Mouse (Mus musculus) Patski (cell line): ENCODE results near the gene Hoxc12. TPM values are rescaled to one million over a fixed set of nuclear protein-coding genes. Genes with fewer than 3 reads are reported as not detected.

Experiments used
- ATAC-seq: fragments of 100-300 bp; one replicate; pipeline ENCODE4 v1.8.0; 2021
- CTCF ChIA-PET: fragments of 350-600 bp; sonication (Branson Sonifier 250); formaldehyde crosslinking; loops from one replicate; lab custom pipeline; 2022; ENCODE audit warnings: inconsistent platforms; lab: Charles Lee
- POLR2A ChIA-PET: fragments of 350-600 bp; sonication (Branson Sonifier 250); formaldehyde crosslinking; loops from one replicate; lab custom pipeline; 2022; ENCODE audit warnings: antibody characterized with exemption, inconsistent platforms; lab: Charles Lee
- DNase-seq: peaks from one replicate; pipeline ENCODE4 v3.0.0-alpha.2; 2011; ENCODE audit warnings: low read depth, low spot score
- H3K27me3 ChIP-seq: fragments of 371-371 bp; one replicate; pipeline ENCODE4 v1.5.1; 2021
- CTCF ChIP-seq: fragments of 100-300 bp; IDR thresholded peaks from one replicate; pipeline ENCODE4 v1.5.1; 2021
- in situ Hi-C: fragments of 300-500 bp; cut with MboI; formaldehyde crosslinking; loops from 3 replicates; pipeline ENCODE4 v1.11.1; 2018; ENCODE audit warnings: low pct_unique_long_range_greater_than_20kb, mixed read lengths
- polyA plus RNA-seq: library from polyadenylated mRNA; unstranded; gene quantifications from one replicate; pipeline ENCODE4 v1.2.3, GENCODE M21; 2021

The Hoxc12 gene
- polyA plus RNA-seq, 1 experiment from 2014 or later = not detected

GRCm38 (mm10) chr15:102919336-102920180 is 17.0 kb upstream of the Hoxc12 start:
- no peak for ATAC-seq
- ChIA-PET CTCF (interaction anchor here (0.7 kb wide), 1 partner anchor 15 kb away, joined by 3 read pairs; no protein-coding TSS in a partner anchor), POLR2A (no interaction called here)
- peaks cover 30% of the 10 kb centered on the region for H3K27me3 ChIP-seq
- in situ Hi-C loops = no loop called here
- TF ChIP-seq CTCF = no peak
- no peak for DNase-seq

- in situ Hi-C loops = no loop called here
- DNase-seq = peak; percentile 33
- peaks cover 23% of the 10 kb centered on the region for H3K27me3 ChIP-seq
- CTCF ChIA-PET = no interaction called here
- no peak for TF ChIP-seq CTCF
- peak; percentile 53 for ATAC-seq
- POLR2A ChIA-PET = no interaction called here
Observed at GRCm38 (mm10) chr15:102920619-102921018, 15.9 kb upstream of the Hoxc12 start.

DNA sequence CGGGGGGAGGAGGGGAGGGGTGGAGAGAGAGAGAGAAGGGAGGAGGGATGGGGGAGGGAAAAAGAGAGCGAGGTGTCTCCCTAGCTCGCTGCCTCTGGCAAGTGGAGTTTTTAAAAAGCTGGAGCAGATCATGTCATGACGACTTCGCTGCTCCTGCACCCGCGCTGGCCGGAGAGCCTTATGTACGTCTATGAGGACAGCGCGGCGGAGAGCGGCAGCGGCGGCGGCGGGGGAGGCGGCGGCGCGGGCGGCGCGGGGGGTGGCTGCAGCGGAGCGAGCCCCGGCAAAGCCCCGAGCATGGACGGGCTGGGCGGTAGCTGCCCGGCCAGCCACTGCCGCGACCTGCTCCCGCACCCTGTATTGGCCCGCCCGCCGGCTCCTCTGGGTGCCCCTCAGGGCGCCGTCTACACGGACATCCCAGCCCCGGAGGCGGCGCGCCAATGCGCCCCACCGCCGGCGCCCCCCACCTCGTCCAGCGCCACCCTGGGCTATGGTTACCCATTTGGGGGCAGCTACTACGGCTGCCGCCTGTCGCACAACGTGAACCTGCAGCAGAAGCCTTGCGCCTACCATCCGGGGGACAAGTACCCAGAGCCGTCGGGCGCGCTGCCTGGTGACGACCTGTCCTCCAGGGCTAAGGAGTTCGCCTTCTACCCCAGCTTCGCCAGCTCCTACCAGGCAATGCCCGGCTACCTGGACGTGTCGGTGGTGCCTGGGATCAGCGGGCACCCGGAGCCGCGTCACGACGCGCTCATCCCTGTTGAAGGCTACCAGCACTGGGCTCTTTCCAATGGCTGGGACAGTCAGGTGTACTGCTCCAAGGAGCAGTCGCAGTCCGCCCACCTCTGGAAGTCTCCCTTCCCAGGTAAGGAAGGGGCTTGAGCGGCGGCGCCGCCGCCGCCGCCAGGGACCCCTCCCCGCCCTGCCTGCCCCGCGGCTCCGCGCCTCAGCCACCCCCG is 15.2 kb upstream of the Hoxc12 start, which contains the start of gene Hoxc13:
Gene Hoxc13 (plus strand): TSS at position 51 of the 959 bp plus-strand sequence.
- peaks cover 22% of the 10 kb centered on the region for H3K27me3 ChIP-seq
- DNase-seq (no peak), ATAC-seq (no peak)
- TF ChIP-seq CTCF = no peak
- ChIA-PET CTCF (no interaction called here), POLR2A (no interaction called here)
- in situ Hi-C loops = no loop called here

DNA sequence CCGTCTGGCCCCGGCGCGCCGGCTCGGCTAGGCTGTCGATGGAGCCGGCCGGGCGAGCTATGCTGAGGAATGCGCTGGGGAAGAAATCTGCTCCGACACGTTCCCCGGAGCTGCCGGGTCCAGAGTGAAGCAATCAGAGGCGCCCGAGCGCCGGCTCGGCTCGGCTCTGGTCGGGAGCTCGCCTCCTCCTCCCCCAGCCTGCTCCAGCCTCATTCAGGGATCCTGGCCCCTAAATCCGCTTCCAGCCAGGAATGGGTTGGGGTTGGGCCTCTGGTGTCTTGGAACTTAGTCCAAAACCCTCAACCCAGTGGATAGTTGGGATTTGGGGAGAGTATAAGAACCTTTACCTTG is 14.6 kb upstream of the Hoxc12 start:
- POLR2A ChIA-PET = no interaction called here
- in situ Hi-C loops = no loop called here
- CTCF ChIA-PET = no interaction called here
- no peak for TF ChIP-seq CTCF
- no peak for DNase-seq
- H3K27me3 ChIP-seq = peaks cover 18% of the 10 kb centered on the region
- no peak for ATAC-seq

DNA sequence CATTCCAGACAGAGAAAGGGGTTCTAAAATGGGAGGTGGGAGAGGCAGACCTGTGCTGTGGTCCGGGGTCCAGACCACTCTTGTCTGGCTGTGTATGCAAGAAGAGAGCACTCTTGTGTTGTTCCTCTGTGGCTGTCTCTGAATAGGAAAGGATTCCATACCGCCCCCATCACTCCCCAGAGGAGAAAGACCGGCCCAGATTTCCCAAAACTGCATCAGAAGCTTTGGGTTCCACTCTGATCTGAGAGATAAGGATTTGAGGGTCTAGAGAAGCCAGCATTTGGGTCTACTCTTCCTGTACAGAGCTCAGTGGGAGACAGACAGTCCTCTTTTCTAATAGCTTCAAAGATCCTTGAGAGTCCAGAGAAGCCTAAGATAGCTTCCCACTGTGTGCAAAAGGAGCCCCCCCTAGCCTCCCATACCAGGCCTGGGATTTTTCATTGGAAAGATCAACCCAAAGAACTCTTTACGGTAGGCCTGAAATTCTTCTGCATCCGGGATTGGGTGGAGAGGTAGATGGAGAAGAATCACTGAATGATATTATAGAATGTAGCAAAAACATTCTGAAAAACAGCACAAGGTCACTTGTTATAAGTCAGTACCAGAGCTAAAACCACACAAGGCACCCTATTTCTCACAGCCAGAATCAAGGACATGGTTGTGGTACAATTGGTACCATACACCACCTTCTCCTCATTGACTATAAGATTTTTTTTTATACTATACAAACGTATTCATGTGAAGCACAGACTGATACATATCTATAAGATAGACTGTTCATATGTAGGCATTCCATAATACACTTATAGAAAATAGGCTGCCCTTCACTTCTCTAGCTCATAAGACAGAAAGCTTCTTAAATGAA is 13.7 kb upstream of the Hoxc12 start:
- in situ Hi-C loops = no loop called here
- TF ChIP-seq CTCF = no peak
- H3K27me3 ChIP-seq = peaks cover 14% of the 10 kb centered on the region
- DNase-seq = no peak
- CTCF ChIA-PET = interaction anchor here (1.4 kb wide), 1 partner anchor 9 kb away, joined by 3 read pairs; no protein-coding TSS in a partner anchor
- POLR2A ChIA-PET = interaction anchor here (0.6 kb wide), 1 partner anchor 27 kb away, joined by 3 read pairs; no protein-coding TSS in a partner anchor
- ATAC-seq = no peak

DNA sequence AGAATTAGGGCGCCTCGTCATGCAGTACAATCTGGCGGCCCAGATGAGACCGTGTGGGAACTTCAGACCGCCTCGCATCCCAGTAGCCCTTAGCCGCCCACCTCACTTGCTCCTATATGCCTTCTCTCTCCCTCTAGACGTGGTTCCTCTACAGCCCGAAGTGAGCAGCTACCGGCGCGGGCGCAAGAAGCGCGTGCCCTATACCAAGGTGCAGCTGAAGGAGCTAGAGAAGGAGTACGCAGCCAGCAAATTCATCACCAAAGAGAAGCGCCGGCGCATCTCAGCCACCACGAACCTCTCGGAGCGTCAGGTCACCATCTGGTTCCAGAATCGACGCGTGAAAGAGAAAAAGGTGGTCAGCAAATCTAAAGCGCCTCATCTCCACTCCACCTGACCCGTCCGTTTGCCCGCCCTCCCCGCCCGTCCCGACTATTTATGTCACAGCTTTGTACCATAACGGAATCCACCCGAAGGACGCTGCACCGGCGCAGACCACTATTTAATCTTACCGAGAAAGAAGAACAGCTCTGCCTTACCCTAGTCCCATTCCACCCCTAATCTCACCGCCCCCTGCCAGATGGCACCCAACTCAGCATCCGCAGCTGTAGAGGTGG is 9.4 kb upstream of the Hoxc12 start:
- DNase-seq (no peak), ATAC-seq (no peak)
- no peak for TF ChIP-seq CTCF
- POLR2A ChIA-PET = no interaction called here
- in situ Hi-C loops = no loop called here
- CTCF ChIA-PET = interaction anchor here (1.4 kb wide), 1 partner anchor 13 kb away, joined by 4 read pairs; no protein-coding TSS in a partner anchor
- peaks cover 9% of the 10 kb centered on the region for H3K27me3 ChIP-seq

DNA sequence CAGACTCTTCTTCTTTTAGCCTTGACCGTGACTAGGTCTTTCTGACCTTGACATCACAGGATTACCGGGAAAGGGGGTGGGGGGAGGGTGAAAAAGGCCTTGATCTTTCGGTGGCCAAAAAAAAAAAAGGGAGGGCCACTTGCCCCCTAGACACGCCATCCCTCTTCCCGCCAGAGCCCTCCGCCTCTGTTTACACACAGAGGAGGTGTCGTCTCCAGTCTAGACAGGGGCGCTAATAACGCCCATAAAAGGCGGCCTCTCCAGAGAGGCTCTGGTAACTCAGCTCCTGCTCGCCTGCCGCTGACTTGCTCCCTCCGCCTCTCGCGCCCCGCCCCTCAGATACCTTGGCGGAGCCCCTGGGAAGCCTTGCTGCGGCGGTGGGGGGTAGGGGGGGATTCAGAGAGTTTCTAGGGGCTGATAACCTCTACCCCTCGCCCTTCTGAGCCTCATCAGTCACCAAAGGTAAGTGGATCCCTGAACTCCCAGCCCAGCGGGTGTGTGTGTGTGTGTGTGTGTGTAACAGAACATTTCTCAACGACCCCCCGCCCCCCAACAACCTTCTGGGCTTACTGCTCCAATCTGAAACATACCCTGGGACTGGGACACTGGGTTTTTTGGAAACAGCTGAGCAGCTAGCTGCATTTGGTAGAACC is 4.7 kb upstream of the Hoxc12 start:
- in situ Hi-C loops = no loop called here
- no peak for TF ChIP-seq CTCF
- DNase-seq = no peak
- ChIA-PET POLR2A (no interaction called here), CTCF (no interaction called here)
- H3K27me3 ChIP-seq = peaks cover 7% of the 10 kb centered on the region
- ATAC-seq = no peak

DNA sequence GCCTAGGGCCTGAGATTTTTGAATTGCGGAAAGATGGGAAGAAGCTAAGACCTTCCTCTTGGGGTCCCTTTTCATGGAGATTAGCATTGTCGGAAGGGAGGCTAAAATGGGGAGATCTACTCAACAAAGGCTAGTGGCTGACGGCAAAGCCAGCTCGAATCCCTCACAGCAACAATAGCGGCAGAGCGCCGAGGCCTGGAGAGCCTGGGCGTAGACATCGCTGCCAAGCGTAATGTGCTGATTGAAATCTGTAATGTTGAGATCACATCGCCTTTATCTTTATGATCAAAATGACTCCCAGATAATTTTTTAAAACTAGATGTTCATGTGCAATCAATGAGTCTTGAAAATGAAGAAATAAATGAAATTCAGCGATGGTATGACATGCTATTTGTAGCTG is 2.1 kb upstream of the Hoxc12 start:
- ChIA-PET CTCF (interaction anchor here (0.9 to 1.0 kb wide), 2 partner anchors 15 to 18 kb away, joined by 3 read pairs; no protein-coding TSS in a partner anchor), POLR2A (interaction anchor here (0.5 kb wide), 1 partner anchor 255 kb away, joined by 3 read pairs; no protein-coding TSS in a partner anchor)
- peaks cover 7% of the 10 kb centered on the region for H3K27me3 ChIP-seq
- TF ChIP-seq CTCF = no peak
- in situ Hi-C loops = no loop called here
- DNase-seq (no peak), ATAC-seq (no peak)

DNA sequence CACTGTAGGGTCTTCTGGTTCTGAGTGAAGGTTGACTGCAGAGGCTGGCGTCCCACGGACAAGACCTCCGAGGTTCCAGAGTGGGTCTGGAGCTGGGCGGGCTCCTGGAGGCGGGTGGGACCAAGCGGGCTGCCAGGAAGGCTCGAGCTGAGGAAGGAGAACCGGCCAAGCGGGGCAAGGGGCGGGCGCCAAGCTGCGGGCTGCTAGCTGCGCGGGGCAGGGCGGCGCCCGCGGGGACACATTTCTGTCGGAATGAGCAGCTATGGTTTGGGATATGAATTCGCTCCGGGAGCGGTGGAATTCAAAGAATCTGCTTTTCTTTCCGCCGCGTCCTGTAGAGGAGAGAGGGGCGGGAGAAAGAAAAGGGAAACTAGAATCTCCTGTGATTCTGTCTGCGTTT is 1.7 kb upstream of the Hoxc12 start:
- TF ChIP-seq CTCF = no peak
- H3K27me3 ChIP-seq = peaks cover 6% of the 10 kb centered on the region
- DNase-seq (no peak), ATAC-seq (peak; percentile 48)
- in situ Hi-C loops = no loop called here
- ChIA-PET CTCF (interaction anchor here (0.9 kb wide), 1 partner anchor 16 kb away, joined by 3 read pairs; no protein-coding TSS in a partner anchor), POLR2A (interaction anchor here (0.5 kb wide), 1 partner anchor 256 kb away, joined by 3 read pairs; no protein-coding TSS in a partner anchor)
